Mouse (Mus musculus) ES-CJ7 (cell line): ENCODE measurements around the gene 6430628N08Rik.
A peak's percentile ranks its signal among the peaks of the same experiment; 100 is the strongest.

Source experiments
- DNase-seq: peaks from one replicate; pipeline ENCODE4 v3.0.0; 2011; ENCODE audit warnings: low read depth, low spot score

Gene 6430628N08Rik

DNA sequence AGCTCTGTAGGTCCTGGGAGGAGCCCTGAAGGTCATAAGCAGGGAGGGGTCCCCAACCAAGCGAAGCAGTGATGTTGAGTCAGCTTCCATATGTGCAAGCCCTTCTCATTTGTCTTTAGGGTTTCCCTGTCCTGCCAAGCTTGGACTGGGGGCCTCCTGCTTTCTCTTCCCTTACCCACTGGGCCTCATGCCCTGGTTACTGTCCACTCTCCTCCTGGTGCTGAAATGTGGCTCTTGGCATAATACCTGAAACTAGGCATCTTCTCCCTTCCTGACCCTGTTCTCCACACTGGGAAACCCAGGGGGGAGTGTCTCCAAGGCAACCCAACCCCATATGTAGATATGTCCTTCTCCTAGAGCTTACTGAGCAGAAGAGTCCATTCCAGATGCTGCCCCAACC lies 3.6 kb upstream of the 6430628N08Rik start:
- DNase-seq, result no peak

GRCm38 (mm10) chr4:115890066-115890465 lies 399 bp upstream of the 6430628N08Rik start:
- DNase-seq, result peak; percentile 18

DNA sequence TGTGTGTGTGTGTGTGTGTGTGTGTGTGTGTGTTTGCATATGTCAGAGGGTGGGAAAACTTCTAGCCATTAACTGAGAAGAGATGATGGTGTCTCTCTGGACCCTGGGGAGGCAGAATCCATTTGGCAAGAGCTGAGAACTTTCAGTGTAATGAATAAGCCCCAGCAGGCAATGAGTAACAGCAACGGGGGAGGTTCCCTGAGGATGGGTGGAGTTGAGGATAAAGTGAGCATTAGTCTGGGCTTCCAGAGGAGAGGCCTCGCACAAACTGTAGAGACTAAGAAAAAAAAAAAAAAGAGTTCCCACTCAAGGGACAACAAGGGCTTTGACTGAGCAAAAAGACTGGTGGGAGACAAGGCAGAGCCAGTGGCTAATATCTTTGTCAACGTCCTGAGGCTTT lies 3.8 kb downstream of the 6430628N08Rik start:
- peak; percentile 38 for DNase-seq

DNA sequence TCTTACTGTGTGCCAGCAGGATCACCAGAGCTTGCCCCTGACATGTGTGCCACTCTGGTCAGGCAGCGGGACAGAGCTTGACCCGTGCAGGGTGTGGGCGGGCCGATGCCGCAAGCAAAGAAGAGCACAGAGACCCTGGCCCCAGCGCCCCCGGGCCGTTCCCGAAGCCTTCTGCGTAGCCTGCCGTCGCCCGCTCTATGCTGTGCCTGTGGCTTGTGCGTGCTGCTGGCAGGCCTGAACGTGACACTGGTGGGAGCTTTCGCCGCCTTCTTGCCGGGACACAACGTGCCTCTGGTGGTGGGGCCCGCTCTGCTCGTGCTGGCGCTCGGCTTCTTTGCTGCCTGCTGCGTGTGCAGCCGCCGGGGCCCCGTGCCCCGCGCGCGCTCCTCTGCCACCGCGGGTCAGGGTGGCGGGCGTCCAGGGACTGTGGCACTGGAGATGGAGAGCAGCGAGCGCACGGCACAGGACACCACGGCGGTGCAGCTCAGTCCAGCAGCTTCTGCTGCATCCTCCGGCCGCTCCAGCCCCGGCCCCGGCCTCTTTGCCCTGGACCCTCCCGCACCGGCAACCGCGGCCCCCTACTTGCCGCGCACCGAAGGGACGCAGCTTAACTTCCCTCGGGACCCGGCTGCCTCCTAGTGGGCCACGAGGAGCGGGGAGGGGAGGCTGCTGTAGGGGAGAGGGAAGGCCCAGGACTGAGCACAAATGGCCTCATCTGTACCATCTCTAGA lies 7.6 kb downstream of the 6430628N08Rik start:
- DNase-seq, result peak; percentile 63

DNA sequence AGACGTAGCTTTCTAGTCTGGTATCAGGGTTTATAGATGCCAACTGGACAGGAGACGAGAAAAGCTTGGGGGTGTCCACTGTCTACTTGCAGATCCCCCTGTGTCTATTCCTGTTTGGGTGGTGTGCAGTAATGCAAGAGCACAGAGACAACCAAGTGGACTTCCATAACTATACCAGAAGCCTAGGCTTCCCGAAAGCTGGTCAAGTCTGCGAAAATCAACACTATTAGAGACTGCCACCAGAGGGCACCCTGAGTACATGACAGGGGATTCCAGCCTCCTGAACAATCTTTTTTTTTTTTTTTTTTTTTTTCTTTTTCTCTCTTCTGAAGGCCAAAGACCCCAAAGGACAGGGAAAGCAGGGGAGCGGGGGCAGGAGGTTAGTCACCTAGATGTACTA lies 12.4 kb downstream of the 6430628N08Rik start:
- DNase-seq, result peak; percentile 71

- DNase-seq, result no peak
Measured at GRCm38 (mm10) chr4:115904375-115904774, 13.9 kb downstream of the 6430628N08Rik start.

DNA sequence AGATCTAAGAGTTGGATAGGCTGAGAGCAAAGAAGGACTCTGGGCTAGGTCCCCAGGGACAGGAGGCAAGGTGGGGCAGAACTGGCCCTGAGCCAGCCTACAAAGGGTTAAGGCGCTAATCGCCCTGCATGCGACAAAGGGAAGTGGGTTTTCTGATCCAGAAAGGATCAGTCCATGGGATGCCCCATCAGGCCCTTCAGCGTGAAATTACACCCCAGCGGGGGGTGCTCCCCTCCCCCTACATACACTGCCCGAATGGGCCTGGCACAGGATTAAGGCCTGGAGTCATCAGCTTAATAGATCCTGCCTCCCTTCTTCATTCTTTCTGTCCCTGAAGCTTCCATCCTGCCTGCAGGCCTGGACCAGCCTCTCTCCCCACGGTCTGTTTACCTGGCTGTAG lies 15.2 kb downstream of the 6430628N08Rik start:
- no peak for DNase-seq

- no peak for DNase-seq
Measured at GRCm38 (mm10) chr4:115906791-115907190, 16.3 kb downstream of the 6430628N08Rik start.

GRCm38 (mm10) chr4:115907994-115908393 lies 17.5 kb downstream of the 6430628N08Rik start:
- DNase-seq, result no peak

GRCm38 (mm10) chr4:115908641-115909040 lies 18.2 kb downstream of the 6430628N08Rik start:
- DNase-seq, result no peak

- no peak for DNase-seq
Measured at GRCm38 (mm10) chr4:115911586-115911985, 21.1 kb downstream of the 6430628N08Rik start.

DNA sequence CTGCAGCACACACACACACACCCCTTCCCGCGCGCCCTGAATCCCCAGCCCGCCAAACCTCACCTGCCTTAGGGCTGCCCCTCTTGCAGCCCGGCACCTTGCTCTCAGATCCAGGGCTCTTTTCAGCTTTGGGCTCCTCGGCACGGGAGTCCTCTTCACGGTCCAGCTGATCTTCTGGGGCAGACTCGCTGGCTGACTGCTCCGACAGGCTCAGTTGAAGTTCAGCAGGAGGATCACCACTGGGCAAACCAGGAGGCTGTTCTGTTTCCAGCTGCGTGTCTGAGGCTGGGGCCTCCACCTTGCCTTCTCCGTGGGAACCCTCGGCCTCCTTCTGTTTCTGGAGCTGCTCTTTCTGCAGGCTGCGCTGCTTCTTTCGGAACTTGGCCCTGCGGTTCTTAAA lies 29.4 kb downstream of the 6430628N08Rik start:
- no peak for DNase-seq

DNA sequence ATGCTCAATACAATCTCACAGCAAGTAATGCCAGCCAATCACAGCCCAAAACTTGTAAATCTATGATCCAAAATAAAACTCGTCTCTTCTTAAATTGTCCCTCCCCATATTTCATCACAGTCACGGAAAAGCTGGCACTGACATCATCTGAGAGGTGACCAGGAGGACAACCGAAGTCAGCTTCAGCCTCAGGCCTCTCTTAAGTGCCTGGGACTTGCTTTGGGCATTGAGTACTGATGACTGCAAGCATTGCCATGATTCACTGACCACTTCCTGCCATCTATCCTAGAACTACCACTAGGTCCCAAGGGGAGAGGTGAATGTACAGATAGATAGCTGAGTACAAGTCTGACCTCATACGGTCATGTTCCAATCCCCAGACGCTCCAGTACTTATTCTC lies 32.2 kb downstream of the 6430628N08Rik start:
- DNase-seq, result no peak

GRCm38 (mm10) chr4:115923262-115923880 lies 32.9 kb downstream of the 6430628N08Rik start:
- no peak for DNase-seq

DNA sequence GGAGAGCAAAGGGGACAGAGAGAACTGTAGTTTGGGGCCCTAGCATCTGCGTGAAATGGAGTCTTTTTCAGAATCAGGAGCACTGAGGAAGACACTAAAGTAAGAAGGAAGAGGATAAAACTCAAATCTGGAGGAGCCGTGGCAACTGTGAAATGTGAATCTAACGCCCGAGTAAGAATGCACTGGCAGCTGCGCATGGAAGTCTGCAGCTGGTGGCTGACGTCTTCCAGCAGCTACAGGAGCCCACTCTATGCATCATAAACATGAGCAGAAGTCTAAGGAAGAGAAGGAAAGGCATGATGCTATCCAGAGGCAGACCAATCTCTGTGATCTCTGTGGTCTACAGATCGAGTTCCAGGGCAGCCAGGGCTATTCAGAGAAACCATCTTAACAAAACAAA lies 37.2 kb downstream of the 6430628N08Rik start:
- DNase-seq, result no peak

GRCm38 (mm10) chr4:115931556-115932088 lies 41.2 kb downstream of the 6430628N08Rik start:
- DNase-seq, result no peak

GRCm38 (mm10) chr4:115935835-115936581 lies 45.5 kb downstream of the 6430628N08Rik start:
- DNase-seq, result peak; percentile 32

- DNase-seq, result peak; percentile 49
Measured at GRCm38 (mm10) chr4:115936646-115937045, 46.2 kb downstream of the 6430628N08Rik start.

DNA sequence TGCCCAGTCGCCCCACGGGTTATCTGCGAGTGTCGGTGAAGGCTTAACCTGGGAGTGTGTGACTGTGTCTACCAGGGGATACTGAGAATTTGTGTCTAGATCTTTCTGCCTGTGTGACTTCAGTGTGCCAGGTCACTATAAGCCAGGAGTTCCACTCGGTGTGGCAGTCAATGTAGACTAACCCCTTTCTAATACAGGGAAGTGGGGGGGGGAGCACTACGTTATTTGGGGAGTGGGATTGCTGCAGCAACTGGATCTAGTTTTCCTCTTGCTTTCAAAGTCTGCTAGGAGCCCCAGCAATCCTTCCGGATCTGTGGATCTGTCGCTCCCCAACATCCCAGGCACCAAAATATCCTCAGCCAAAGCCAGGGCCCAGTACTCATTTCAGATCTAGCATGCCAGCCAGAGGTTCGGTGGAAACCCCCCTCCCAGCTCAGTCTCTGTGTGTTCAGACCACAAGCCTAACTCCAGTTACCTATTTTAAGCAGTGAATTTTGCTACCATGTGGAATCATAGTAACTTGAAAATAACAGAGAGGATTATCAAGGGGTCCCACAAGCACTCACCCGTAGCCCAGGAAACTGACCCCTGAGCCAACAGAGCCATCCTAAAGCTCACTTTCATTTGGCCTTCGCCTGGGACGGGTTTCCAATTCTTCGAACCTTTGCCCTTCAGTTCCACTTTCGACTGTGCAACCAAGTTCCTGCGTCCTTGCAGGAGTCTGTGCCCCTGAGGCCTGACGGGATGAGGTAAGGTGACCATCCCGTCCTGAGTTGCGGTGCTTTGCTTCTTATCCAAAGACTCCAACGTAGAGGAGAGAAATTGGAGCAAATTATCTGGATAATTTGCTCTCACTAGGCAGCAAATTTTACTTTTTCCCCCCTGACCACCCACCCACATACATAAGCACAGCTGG lies 46.9 kb downstream of the 6430628N08Rik start:
- DNase-seq, result no peak

DNA sequence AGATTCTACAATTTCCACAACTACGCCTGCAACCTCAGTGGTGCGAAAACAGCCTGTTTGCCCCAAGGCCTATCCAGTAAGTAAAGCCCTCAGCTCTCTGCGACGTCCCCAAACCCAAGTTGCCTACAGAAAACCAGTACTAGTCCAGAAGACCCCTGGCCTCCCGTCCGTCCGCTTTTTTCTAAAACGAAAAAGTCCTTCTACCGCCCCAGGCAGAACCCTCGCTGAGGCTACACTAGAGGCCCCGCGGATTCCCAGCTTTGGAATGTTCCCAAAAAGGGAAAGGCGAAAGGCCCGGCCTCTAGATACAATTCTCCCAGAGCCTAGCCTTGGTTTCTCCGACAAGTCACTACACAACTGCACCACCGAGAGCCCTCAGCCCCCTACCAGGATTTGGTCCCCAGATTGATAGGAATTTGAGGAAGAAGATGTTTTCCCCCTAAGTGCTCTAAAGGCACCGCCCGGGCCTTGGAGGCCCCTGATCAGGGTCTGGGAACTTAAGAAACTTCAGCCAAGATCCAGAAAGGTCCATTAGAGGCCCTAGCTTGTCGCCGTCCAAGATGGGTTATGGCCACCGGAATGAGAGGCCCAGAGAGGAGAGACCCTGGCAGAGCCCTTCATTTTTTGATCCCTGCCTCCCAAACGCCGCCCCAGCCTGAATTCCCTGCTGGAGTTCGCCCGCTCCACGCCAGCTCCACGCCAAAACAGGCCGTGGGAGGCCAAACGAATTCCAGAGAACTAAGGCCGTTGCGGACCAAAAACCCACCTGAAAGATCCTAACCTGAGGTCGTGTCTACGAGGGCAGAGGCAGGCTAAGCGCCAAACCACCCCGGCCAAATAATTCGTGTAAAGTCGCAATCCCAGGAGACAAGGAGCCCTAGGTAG lies 48.1 kb downstream of the 6430628N08Rik start:
- DNase-seq, result no peak
